Mouse (Mus musculus): ENCODE measurements around the gene Car8. TPM values are rescaled to one million over a fixed set of nuclear protein-coding genes. Genes with fewer than 3 reads are reported as not detected.
A peak's percentile ranks its signal among the peaks of the same experiment; 100 is the strongest.
"Not testable (repeated sequence)": the region's sequence is repeated elsewhere in the genome, so short reads cannot be mapped to it uniquely, and the experiment has no call there.

Car8 gene
- total RNA-seq, 2 experiments from 2014 or later, result 8.4 to 9.4 TPM

- intact Hi-C loops (cut with DNase I), result no loop called here
- DNase-seq (ENCODE audit: low spot score in 2 of 2), result no peak
Observed at GRCm38 (mm10) chr4:8206918-8207573, 31.8 kb downstream of the Car8 start.

- no peak for DNase-seq (ENCODE audit: low spot score in 2 of 2)
- intact Hi-C loops (cut with DNase I), result no loop called here
Observed at GRCm38 (mm10) chr4:8205089-8205649, 33.7 kb downstream of the Car8 start.

- DNase-seq (ENCODE audit: low spot score in 2 of 2), result no peak
- intact Hi-C loops (cut with DNase I), result no loop called here
Observed at GRCm38 (mm10) chr4:8203367-8203766, 35.5 kb downstream of the Car8 start.

GRCm38 (mm10) chr4:8201631-8202030 is 37.2 kb downstream of the Car8 start:
- no peak for DNase-seq (ENCODE audit: low spot score in 2 of 2)
- intact Hi-C loops (cut with DNase I), result no loop called here

- intact Hi-C loops (cut with DNase I), result no loop called here
- no peak for DNase-seq (ENCODE audit: low spot score in 2 of 2)
Observed at GRCm38 (mm10) chr4:8200081-8200480, 38.8 kb downstream of the Car8 start.

GRCm38 (mm10) chr4:8198033-8198432 is 40.8 kb downstream of the Car8 start:
- DNase-seq (ENCODE audit: low spot score in 2 of 2), result no peak

GRCm38 (mm10) chr4:8190441-8190840 is 48.4 kb downstream of the Car8 start:
- no peak for DNase-seq (ENCODE audit: low spot score in 2 of 2)
- intact Hi-C loops (cut with DNase I), result no loop called here

More at GRCm38 (mm10) chr4:8198033-8198432, 40.8 kb downstream of the Car8 start:
- intact Hi-C loops (cut with DNase I), result no loop called here

GRCm38 (mm10) chr4:8186921-8187687 is 51.7 kb downstream of the Car8 start:
- intact Hi-C loops (cut with DNase I), result loop anchor here (5.0 kb wide), 1 partner anchor 180 kb away; no protein-coding TSS in a partner anchor
- no peak for DNase-seq (ENCODE audit: low spot score in 2 of 2)

GRCm38 (mm10) chr4:8180576-8180975 is 58.3 kb downstream of the Car8 start:
- no peak for DNase-seq (ENCODE audit: low spot score in 2 of 2)
- intact Hi-C loops (cut with DNase I), result no loop called here

GRCm38 (mm10) chr4:8154589-8155198 is 84.1 kb downstream of the Car8 start:
- no peak for DNase-seq (ENCODE audit: low spot score in 2 of 2)
- intact Hi-C loops (cut with DNase I), result no loop called here

- DNase-seq (ENCODE audit: low spot score in 2 of 2); intact Hi-C loops (cut with DNase I): not testable (repeated sequence)
Observed at GRCm38 (mm10) chr4:8153926-8154325, 84.9 kb downstream of the Car8 start.

GRCm38 (mm10) chr4:8137403-8137802 is 101.4 kb downstream of the Car8 start:
- intact Hi-C loops (cut with DNase I), result no loop called here
- no peak for DNase-seq (ENCODE audit: low spot score in 2 of 2)

GRCm38 (mm10) chr4:8132024-8132423 is 106.8 kb downstream of the Car8 start:
- intact Hi-C loops (cut with DNase I), result no loop called here

GRCm38 (mm10) chr4:8113558-8113957 is 125.3 kb downstream of the Car8 start:
- intact Hi-C loops (cut with DNase I), result no loop called here
- DNase-seq (ENCODE audit: low spot score in 2 of 2), result no peak

More at GRCm38 (mm10) chr4:8132024-8132423, 106.8 kb downstream of the Car8 start:
- no peak for DNase-seq (ENCODE audit: low spot score in 2 of 2)

GRCm38 (mm10) chr4:8111891-8112290 is 127.0 kb downstream of the Car8 start:
- no peak for DNase-seq (ENCODE audit: low spot score in 2 of 2)
- intact Hi-C loops (cut with DNase I), result no loop called here

GRCm38 (mm10) chr4:8109906-8110567 is 128.8 kb downstream of the Car8 start:
- DNase-seq (ENCODE audit: low spot score in 2 of 2), result peak in 1 of 2 experiments; percentile 5
- intact Hi-C loops (cut with DNase I), result no loop called here

GRCm38 (mm10) chr4:8101466-8101865 is 137.4 kb downstream of the Car8 start:
- no peak for DNase-seq (ENCODE audit: low spot score in 2 of 2)

GRCm38 (mm10) chr4:8098084-8098483 is 140.8 kb downstream of the Car8 start:
- no peak for DNase-seq (ENCODE audit: low spot score in 2 of 2)
- intact Hi-C loops (cut with DNase I), result no loop called here

More at GRCm38 (mm10) chr4:8101466-8101865, 137.4 kb downstream of the Car8 start:
- intact Hi-C loops (cut with DNase I), result no loop called here

- intact Hi-C loops (cut with DNase I), result no loop called here
- no peak for DNase-seq (ENCODE audit: low spot score in 2 of 2)
Observed at GRCm38 (mm10) chr4:8097683-8098082, 141.2 kb downstream of the Car8 start.

GRCm38 (mm10) chr4:8093566-8093965 is 145.3 kb downstream of the Car8 start:
- intact Hi-C loops (cut with DNase I); DNase-seq (ENCODE audit: low spot score in 2 of 2): not testable (repeated sequence)
